Mouse (Mus musculus): Measurements from ENCODE around the gene Cep164. TPM values are rescaled to one million over a fixed set of nuclear protein-coding genes. Genes with fewer than 3 reads are reported as not detected.
A peak's percentile ranks its signal among the peaks of the same experiment; 100 is the strongest.
"Not testable (repeated sequence)": the region's sequence is repeated elsewhere in the genome, so short reads cannot be mapped to it uniquely, and the experiment has no call there.

The Cep164 gene
- total and polyA plus RNA-seq, 2 experiments from 2014 or later = 14.2 to 24.6 TPM

DNA sequence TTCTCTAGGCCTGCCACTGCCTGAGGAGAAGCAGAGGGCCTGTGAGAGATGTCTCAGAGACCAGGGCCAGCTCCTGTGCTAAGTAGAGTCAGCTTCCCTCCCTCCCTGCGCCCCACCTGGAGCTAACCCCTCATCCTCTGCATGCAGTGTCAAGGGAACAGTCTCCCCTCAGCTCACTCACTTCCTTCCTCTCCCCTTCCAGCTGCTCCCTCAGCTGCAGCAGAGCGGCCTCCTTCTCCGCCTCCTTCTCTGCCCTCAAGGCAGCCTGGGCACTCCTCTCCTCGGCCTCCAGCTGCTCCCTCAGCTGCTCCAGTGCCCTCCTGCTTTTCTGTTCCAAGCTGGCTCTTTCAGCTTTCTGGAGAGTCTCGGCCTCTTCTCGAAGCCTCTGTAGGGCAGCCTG, 49.3 kb downstream of the Cep164 start:
- WGBS = 70% methylated on average over 6 of the region's 6 CpGs
- no peak overlapping the region for H3K4me3 ChIP-seq (ENCODE audit: low read length)
- H3K9ac ChIP-seq (replicated peaks; ENCODE audit: low read length) = no peak overlapping the region
- no peak overlapping the region for H3K4me2 ChIP-seq (ENCODE audit: low read depth, low read length)
- ATAC-seq = no peak
- H3K4me1 ChIP-seq (ENCODE audit: insufficient read depth, low read length) = no peaks in the 10 kb centered on the region
- no peak for DNase-seq (ENCODE audit: low spot score)
- peaks cover 18% of the 10 kb centered on the region; the same call in 1 of the 2 replicates for H3K36me3 ChIP-seq (ENCODE audit: insufficient read depth, low read length)
- H3K9me3 ChIP-seq (ENCODE audit: low read length) = no peaks in the 10 kb centered on the region
- no peak overlapping the region for H3K27ac ChIP-seq
- no peaks in the 10 kb centered on the region for H3K27me3 ChIP-seq (ENCODE audit: insufficient read depth, low read length)
- TF ChIP-seq CTCF (IDR thresholded peaks at IDR 0.05; ENCODE audit: low read depth) = no peak

GRCm38 (mm10) chr9:45776176-45776575, 52.3 kb downstream of the Cep164 start:
- H3K4me1 ChIP-seq (ENCODE audit: insufficient read depth, low read length); H3K27me3 ChIP-seq (ENCODE audit: insufficient read depth, low read length); H3K27ac ChIP-seq; H3K4me3 ChIP-seq (ENCODE audit: low read length); H3K9ac ChIP-seq (replicated peaks; ENCODE audit: low read length); ATAC-seq; H3K4me2 ChIP-seq (ENCODE audit: low read depth, low read length); DNase-seq (ENCODE audit: low spot score); H3K9me3 ChIP-seq (ENCODE audit: low read length): not testable (repeated sequence)
- peaks cover 38% of the 10 kb centered on the region; the same call in 1 of the 2 replicates for H3K36me3 ChIP-seq (ENCODE audit: insufficient read depth, low read length)
- 88% methylated on average over 3 of the region's 3 CpGs for WGBS

DNA sequence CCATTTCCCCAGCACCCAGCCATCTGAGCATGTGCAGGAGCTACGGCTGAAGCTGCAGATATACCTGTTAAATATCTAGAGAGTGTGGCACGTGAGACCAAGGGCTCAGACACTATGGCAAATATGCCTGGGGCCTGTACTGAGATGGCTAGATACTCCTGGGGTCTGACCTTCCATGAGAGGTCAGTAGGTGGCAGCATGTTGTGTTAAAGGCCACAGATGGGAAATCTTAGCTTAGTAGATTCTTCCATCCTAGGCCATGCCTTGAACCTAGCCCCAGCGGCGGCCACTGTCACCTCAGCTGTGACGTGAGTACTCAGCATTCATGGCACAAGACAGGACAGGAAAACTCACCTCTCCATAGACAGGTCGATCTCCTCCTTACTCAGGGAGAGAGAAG, 54.4 kb downstream of the Cep164 start:
- Histone ChIP-seq H3K36me3 (ENCODE audit: insufficient read depth, low read length) (peaks cover 34% of the 10 kb centered on the region; the same call in 1 of the 2 replicates), H3K27me3 (ENCODE audit: insufficient read depth, low read length) (no peaks in the 10 kb centered on the region), H3K9ac (replicated peaks; ENCODE audit: low read length) (no peak overlapping the region), H3K4me3 (ENCODE audit: low read length) (no peak overlapping the region), H3K9me3 (ENCODE audit: low read length) (no peaks in the 10 kb centered on the region), H3K4me1 (ENCODE audit: insufficient read depth, low read length) (no peaks in the 10 kb centered on the region), H3K27ac (no peak overlapping the region), H3K4me2 (ENCODE audit: low read depth, low read length) (no peak overlapping the region)
- WGBS = 90% methylated on average over 6 of the region's 6 CpGs
- no peak for TF ChIP-seq CTCF (IDR thresholded peaks at IDR 0.05; ENCODE audit: low read depth)
- no peak for DNase-seq (ENCODE audit: low spot score)
- ATAC-seq = 0 out of 2 replicates have a peak, but pooled peaks have one; percentile 15

DNA sequence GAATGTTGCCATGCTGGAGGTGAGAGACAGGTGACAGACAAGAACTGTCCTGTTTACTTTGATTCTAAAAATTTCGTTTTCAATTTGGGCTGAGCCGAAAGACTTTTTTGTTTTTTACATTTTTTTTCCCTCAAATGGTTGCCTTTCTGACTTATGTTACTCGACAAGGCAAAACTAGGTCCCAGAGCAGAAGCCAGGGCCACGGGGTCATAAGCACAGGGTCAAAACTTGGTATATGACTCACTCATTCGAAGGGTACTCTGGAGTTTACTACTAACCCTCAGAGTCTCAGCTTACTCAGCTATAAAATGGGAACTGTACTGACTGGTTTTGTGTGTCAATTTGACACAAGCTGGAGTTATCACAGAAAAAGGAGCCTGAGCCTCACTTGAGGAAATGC, 58.9 kb downstream of the Cep164 start:
- WGBS = 94% methylated on average over 5 of the region's 5 CpGs
- H3K27me3 ChIP-seq (ENCODE audit: insufficient read depth, low read length) = no peaks in the 10 kb centered on the region
- no peak for ATAC-seq
- H3K4me3 ChIP-seq (ENCODE audit: low read length) = no peak overlapping the region
- H3K9ac ChIP-seq (replicated peaks; ENCODE audit: low read length) = no peak overlapping the region
- no peak overlapping the region for H3K27ac ChIP-seq
- TF ChIP-seq CTCF (IDR thresholded peaks at IDR 0.05; ENCODE audit: low read depth) = no peak
- no peak overlapping the region for H3K4me2 ChIP-seq (ENCODE audit: low read depth, low read length)
- peaks cover 24% of the 10 kb centered on the region; the same call in 1 of the 2 replicates for H3K36me3 ChIP-seq (ENCODE audit: insufficient read depth, low read length)
- no peak for DNase-seq (ENCODE audit: low spot score)
- no peaks in the 10 kb centered on the region for H3K9me3 ChIP-seq (ENCODE audit: low read length)
- no peaks in the 10 kb centered on the region for H3K4me1 ChIP-seq (ENCODE audit: insufficient read depth, low read length)

GRCm38 (mm10) chr9:45768421-45768820, 60.1 kb downstream of the Cep164 start:
- no peaks in the 10 kb centered on the region for H3K27me3 ChIP-seq (ENCODE audit: insufficient read depth, low read length)
- TF ChIP-seq CTCF (IDR thresholded peaks at IDR 0.05; ENCODE audit: low read depth) = no peak
- 85% methylated on average over 18 of the region's 18 CpGs for WGBS
- H3K4me2 ChIP-seq (ENCODE audit: low read depth, low read length) = no peak overlapping the region
- H3K4me3 ChIP-seq (ENCODE audit: low read length) = no peak overlapping the region
- DNase-seq (ENCODE audit: low spot score) = no peak
- ATAC-seq = no peak
- H3K27ac ChIP-seq = no peak overlapping the region
- peaks cover 14% of the 10 kb centered on the region; the same call in 1 of the 2 replicates for H3K36me3 ChIP-seq (ENCODE audit: insufficient read depth, low read length)
- no peaks in the 10 kb centered on the region for H3K4me1 ChIP-seq (ENCODE audit: insufficient read depth, low read length)
- no peak overlapping the region for H3K9ac ChIP-seq (replicated peaks; ENCODE audit: low read length)
- no peaks in the 10 kb centered on the region for H3K9me3 ChIP-seq (ENCODE audit: low read length)

DNA sequence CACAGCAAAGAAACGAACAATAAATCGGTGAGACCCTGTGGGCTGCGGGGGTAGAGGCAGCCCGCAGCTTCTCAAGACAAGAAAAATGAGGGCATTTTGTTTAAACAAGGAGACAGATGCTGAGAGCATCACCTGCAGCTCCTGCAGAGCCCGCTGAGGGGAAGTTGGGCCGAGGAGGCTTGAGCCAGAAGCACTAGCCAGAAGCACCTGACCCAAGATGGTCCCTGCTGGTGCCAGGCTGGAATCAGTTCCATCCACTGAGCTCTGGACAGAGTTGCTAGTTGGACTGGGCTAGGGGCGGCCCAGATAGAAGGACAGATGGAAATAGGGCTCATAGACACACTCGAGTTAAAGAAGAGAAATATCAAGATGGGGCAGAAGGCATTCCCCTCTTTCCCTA, 61.3 kb downstream of the Cep164 start:
- H3K4me3 ChIP-seq (ENCODE audit: low read length) = no peak overlapping the region
- DNase-seq (ENCODE audit: low spot score) (no peak), ATAC-seq (no peak)
- H3K36me3 ChIP-seq (ENCODE audit: insufficient read depth, low read length) = peaks cover 9% of the 10 kb centered on the region; the same call in 1 of the 2 replicates
- H3K9me3 ChIP-seq (ENCODE audit: low read length) = no peaks in the 10 kb centered on the region
- no peaks in the 10 kb centered on the region for H3K27me3 ChIP-seq (ENCODE audit: insufficient read depth, low read length)
- H3K9ac ChIP-seq (replicated peaks; ENCODE audit: low read length) = no peak overlapping the region
- no peaks in the 10 kb centered on the region for H3K4me1 ChIP-seq (ENCODE audit: insufficient read depth, low read length)
- no peak overlapping the region for H3K27ac ChIP-seq
- no peak overlapping the region for H3K4me2 ChIP-seq (ENCODE audit: low read depth, low read length)
- TF ChIP-seq CTCF (IDR thresholded peaks at IDR 0.05; ENCODE audit: low read depth) = no peak
- WGBS = 71% methylated on average over 8 of the region's 8 CpGs

- Histone ChIP-seq H3K27me3 (ENCODE audit: insufficient read depth, low read length) (no peaks in the 10 kb centered on the region), H3K9ac (replicated peaks; ENCODE audit: low read length) (no peak overlapping the region), H3K4me2 (ENCODE audit: low read depth, low read length) (no peak overlapping the region), H3K36me3 (ENCODE audit: insufficient read depth, low read length) (no peaks in the 10 kb centered on the region), H3K27ac (no peak overlapping the region), H3K4me3 (ENCODE audit: low read length) (no peak overlapping the region), H3K4me1 (ENCODE audit: insufficient read depth, low read length) (no peaks in the 10 kb centered on the region), H3K9me3 (ENCODE audit: low read length) (no peaks in the 10 kb centered on the region)
- no peak for TF ChIP-seq CTCF (IDR thresholded peaks at IDR 0.05; ENCODE audit: low read depth)
- DNase-seq (ENCODE audit: low spot score) = no peak
- no peak for ATAC-seq
- 84% methylated on average over 6 of the region's 6 CpGs for whole genome bisulfite sequencing
Measured at GRCm38 (mm10) chr9:45766195-45766594, 62.3 kb downstream of the Cep164 start.
